Mouse (Mus musculus): Measurements from ENCODE around the gene Sdr9c7. TPM values are rescaled to one million over a fixed set of nuclear protein-coding genes. Genes with fewer than 3 reads are reported as not detected.
"Not testable (repeated sequence)": the region's sequence is repeated elsewhere in the genome, so short reads cannot be mapped to it uniquely, and the experiment has no call there.

The Sdr9c7 gene
- total RNA-seq (2015; ENCODE audit: low replicate concordance) (not detected in 2 replicates), total RNA-seq (2017; ENCODE audit: low replicate concordance) (not detected in 2 replicates)

GRCm38 (mm10) chr10:127898218-127898617, at the start of gene Sdr9c7:
Gene Sdr9c7 (plus strand): TSS chr10:127898518.
- no peak for ATAC-seq (replicated peaks; ENCODE audit: low FRiP score, poor library complexity, severe bottlenecking)

GRCm38 (mm10) chr10:127849628-127850027, 48.7 kb upstream of the Sdr9c7 start, which contains the start of gene Rdh19:
Gene Rdh19 (plus strand): TSS chr10:127849928.
- no peak for ATAC-seq (replicated peaks; ENCODE audit: low FRiP score, poor library complexity, severe bottlenecking)

- ATAC-seq (replicated peaks; ENCODE audit: low FRiP score, poor library complexity, severe bottlenecking) = no peak
Observed at GRCm38 (mm10) chr10:127856376-127856775, 41.9 kb upstream of the Sdr9c7 start.

GRCm38 (mm10) chr10:127864931-127865330, 33.4 kb upstream of the Sdr9c7 start:
- ATAC-seq (replicated peaks; ENCODE audit: low FRiP score, poor library complexity, severe bottlenecking) = no peak

GRCm38 (mm10) chr10:127866232-127866631, 32.1 kb upstream of the Sdr9c7 start, which contains the start of gene Rdh16f2:
Gene Rdh16f2 (plus strand): TSS chr10:127866474.
- ATAC-seq (replicated peaks; ENCODE audit: low FRiP score, poor library complexity, severe bottlenecking) = no peak

GRCm38 (mm10) chr10:127872484-127872883, 25.8 kb upstream of the Sdr9c7 start:
- no peak for ATAC-seq (replicated peaks; ENCODE audit: low FRiP score, poor library complexity, severe bottlenecking)

- 0 out of 2 replicates have a peak, but pooled peaks have one; percentile 39 for ATAC-seq (replicated peaks; ENCODE audit: low FRiP score, poor library complexity, severe bottlenecking)
Observed at GRCm38 (mm10) chr10:127877681-127878080, 20.6 kb upstream of the Sdr9c7 start.

- ATAC-seq (replicated peaks; ENCODE audit: low FRiP score, poor library complexity, severe bottlenecking) = no peak
Observed at GRCm38 (mm10) chr10:127878262-127879057, 19.9 kb upstream of the Sdr9c7 start.

- no peak for ATAC-seq (replicated peaks; ENCODE audit: low FRiP score, poor library complexity, severe bottlenecking)
Observed at GRCm38 (mm10) chr10:127879155-127879688, 19.1 kb upstream of the Sdr9c7 start.

GRCm38 (mm10) chr10:127881041-127881440, 17.3 kb upstream of the Sdr9c7 start:
- no peak for ATAC-seq (replicated peaks; ENCODE audit: low FRiP score, poor library complexity, severe bottlenecking)

GRCm38 (mm10) chr10:127886551-127886950, 11.8 kb upstream of the Sdr9c7 start:
- ATAC-seq (replicated peaks; ENCODE audit: low FRiP score, poor library complexity, severe bottlenecking) = no peak

- 0 out of 2 replicates have a peak, but pooled peaks have one; percentile 25 for ATAC-seq (replicated peaks; ENCODE audit: low FRiP score, poor library complexity, severe bottlenecking)
Observed at GRCm38 (mm10) chr10:127886971-127887370, 11.3 kb upstream of the Sdr9c7 start.

GRCm38 (mm10) chr10:127888605-127889004, 9.7 kb upstream of the Sdr9c7 start, which contains the start of gene Rdh7:
Gene Rdh7 (minus strand): TSS chr10:127888817.
- ATAC-seq (replicated peaks; ENCODE audit: low FRiP score, poor library complexity, severe bottlenecking) = no peak

- ATAC-seq (replicated peaks; ENCODE audit: low FRiP score, poor library complexity, severe bottlenecking) = no peak
Observed at GRCm38 (mm10) chr10:127891481-127891880, 6.8 kb upstream of the Sdr9c7 start.

- ATAC-seq (replicated peaks; ENCODE audit: low FRiP score, poor library complexity, severe bottlenecking) = not testable (repeated sequence)
Observed at GRCm38 (mm10) chr10:127893163-127894022, 4.9 kb upstream of the Sdr9c7 start.

GRCm38 (mm10) chr10:127896705-127897104, 1.6 kb upstream of the Sdr9c7 start:
- ATAC-seq (replicated peaks; ENCODE audit: low FRiP score, poor library complexity, severe bottlenecking) = no peak

- no peak for ATAC-seq (replicated peaks; ENCODE audit: low FRiP score, poor library complexity, severe bottlenecking)
Observed at GRCm38 (mm10) chr10:127897506-127897905, 812 bp upstream of the Sdr9c7 start.

GRCm38 (mm10) chr10:127899783-127900182, 1.5 kb downstream of the Sdr9c7 start:
- ATAC-seq (replicated peaks; ENCODE audit: low FRiP score, poor library complexity, severe bottlenecking) = no peak

GRCm38 (mm10) chr10:127901751-127902150, 3.4 kb downstream of the Sdr9c7 start:
- no peak for ATAC-seq (replicated peaks; ENCODE audit: low FRiP score, poor library complexity, severe bottlenecking)

- no peak for ATAC-seq (replicated peaks; ENCODE audit: low FRiP score, poor library complexity, severe bottlenecking)
Observed at GRCm38 (mm10) chr10:127903116-127903515, 4.8 kb downstream of the Sdr9c7 start.
